Mouse (Mus musculus): ENCODE measurements around the gene Atxn1.

GRCm38 (mm10) chr13:45726917-45727316 is 237.9 kb downstream of the Atxn1 start:
- TF ChIP-seq CTCF (IDR thresholded peaks at IDR 0.05; ENCODE audit: extremely low read depth, insufficient read length, insufficient replicate concordance, low read depth, low read length) (no peak), POLR2A (IDR thresholded peaks at IDR 0.05; ENCODE audit: low read depth, low read length) (no peak)
